Mouse (Mus musculus): ENCODE measurements at regions not wholly inside any gene's neighbourhood (a gene's known extent, or its start where the extent isn't known, plus 50 kb on each side); places are given as distances from the start of the nearest gene placed in this dataset.

DNA sequence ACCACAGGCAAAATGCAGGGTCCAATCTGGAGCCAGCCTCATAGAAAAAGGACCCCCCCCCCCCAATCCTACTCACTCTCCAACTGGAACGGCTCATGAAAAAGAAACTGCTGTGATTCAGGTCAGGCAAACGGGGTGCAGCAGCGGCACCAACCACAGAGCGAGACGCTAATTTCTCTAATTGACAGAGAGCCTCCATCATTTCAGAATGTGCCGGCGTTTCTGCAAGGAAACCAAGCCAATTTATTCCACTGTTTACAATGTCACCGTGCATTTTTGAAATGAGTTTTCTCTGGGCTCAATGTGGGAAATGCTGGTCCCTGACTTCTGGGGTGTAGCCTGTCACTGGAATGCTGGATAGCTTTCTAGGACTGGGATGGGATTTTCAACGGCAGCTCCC lies 351.5 kb downstream of the Rps6kc1 start:
- TF ChIP-seq CTCF (IDR thresholded peaks at IDR 0.05; ENCODE audit: low read depth) (no peak), EP300 (IDR thresholded peaks at IDR 0.05; ENCODE audit: low read depth) (no peak)

Measured in liver, postnatal 0 days (tissue).